30 mouse cellular contexts compared by ENCODE assay signal in the genomic region with DNA sequence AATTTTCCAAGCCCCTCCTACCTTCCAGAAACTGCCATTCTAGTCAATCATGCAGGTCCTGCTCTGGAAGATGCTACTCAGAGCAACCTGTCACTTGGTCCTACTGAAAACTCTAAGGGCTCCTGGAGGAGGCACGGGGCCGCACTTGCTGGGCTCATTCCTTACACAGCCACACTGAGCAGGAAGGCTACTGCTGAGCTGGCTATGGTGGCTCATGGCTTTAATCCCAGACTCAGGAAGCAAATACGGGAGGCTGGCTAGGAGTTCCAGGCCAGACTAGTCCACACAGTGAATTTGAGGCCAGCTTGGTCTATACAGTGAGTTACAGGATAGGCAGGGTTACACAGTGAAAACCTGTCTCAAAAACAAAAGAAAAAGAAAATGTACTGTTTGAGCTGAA. TPM values are rescaled to one million over a fixed set of nuclear protein-coding genes. Genes with fewer than 3 reads are reported as not detected.
DNase-seq lines count a peak whose midpoint lies in the region; ATAC-seq and TF ChIP-seq lines count a peak whose summit lies in the region.
"Had no signal": no experiment of that assay in that cellular context is flagged by ENCODE, and none has a peak within 500 bp of the region (broad histone marks: within the 10 kb centered on the region; RNA-seq: fewer than 3 reads in every experiment).

No protein-coding gene starts in this region.

- H3K4me2 ChIP-seq in midbrain, postnatal 0 days (ENCODE audit: low read depth, low read length, poor library complexity, severe bottlenecking): no peak overlapping the region
- H3K4me2 ChIP-seq: heart, embryonic 13.5 days; intestine, embryonic 15.5 days; limb, embryonic 13.5 days; liver, embryonic 12.5 days; midbrain, embryonic 11.5 days; neural tube, embryonic 13.5 days had no signal

- no peaks in the 10 kb centered on the region for H3K36me3 ChIP-seq in midbrain, postnatal 0 days (ENCODE audit: insufficient read depth, low read length)
- H3K36me3 ChIP-seq: liver, embryonic 12.5 days; neural tube, embryonic 13.5 days had no signal

- H3K27me3 ChIP-seq in midbrain, postnatal 0 days (ENCODE audit: insufficient read depth, low read length): no peaks in the 10 kb centered on the region
- H3K27me3 ChIP-seq: heart, embryonic 13.5 days; intestine, embryonic 15.5 days; limb, embryonic 13.5 days; liver, embryonic 12.5 days; neural tube, embryonic 13.5 days had no signal

- WGBS in midbrain, postnatal 0 days: 60% methylated on average over 3 of the region's 3 CpGs

- no peak for TF ChIP-seq CTCF in midbrain, postnatal 0 days (IDR thresholded peaks at IDR 0.05)

- intact Hi-C loops in heart, postnatal 36 days (cut with DNase I): no loop called here

- H3K4me3 ChIP-seq in midbrain, postnatal 0 days (ENCODE audit: low read depth, low read length): no peak overlapping the region
- H3K4me3 ChIP-seq: erythroblast, embryonic 14.5 days; heart, embryonic 13.5 days; hindbrain, embryonic 10.5 days; intestine, embryonic 15.5 days; limb, embryonic 13.5 days; liver, embryonic 12.5 days; neural tube, embryonic 13.5 days had no signal

- peak; percentile 78 for DNase-seq in heart, adult 11 months
- no peak for DNase-seq in heart, postnatal 36 days
- DNase-seq in cerebellum, adult 11-12 months: peak; percentile 44
- DNase-seq in cerebellum, adult 8-10 months: peak; percentile 34
- peak; percentile 36 to 47 for DNase-seq in cerebellum, postnatal 36 days
- no peak for DNase-seq in midbrain, postnatal 0 days (ENCODE audit: low spot score)
- DNase-seq in kidney, adult 9 months: no peak
- DNase-seq: adrenal gland, adult 2 months; adrenal gland, postnatal 36 days; B cell, adult 2 months; embryo, embryonic 11 days; heart, postnatal 10 days; kidney, adult 8-10 months; kidney, postnatal 10 days; liver, postnatal 0 days; lung, postnatal 36 days; right cerebral cortex, postnatal 4 days; thymus, adult 18-20 months; thymus, postnatal 25 days had no signal

- peaks cover 8% of the 10 kb centered on the region; the same call in 1 of the 2 replicates for H3K4me1 ChIP-seq in midbrain, postnatal 0 days (ENCODE audit: insufficient read depth, low read length)

- no peak for ATAC-seq in midbrain, postnatal 0 days (ENCODE audit: low FRiP score)
- ATAC-seq: activated CD4-positive, CD25-positive, alpha-beta regulatory T cell, adult 4 months; hindbrain, postnatal 0 days; intestine, embryonic 15.5 days; liver, embryonic 12.5 days; liver, postnatal 0 days had no signal

- H3K9ac ChIP-seq in midbrain, postnatal 0 days (replicated peaks; ENCODE audit: low read length, poor library complexity, severe bottlenecking): no peak overlapping the region
- H3K9ac ChIP-seq: heart, embryonic 13.5 days; intestine, embryonic 15.5 days; limb, embryonic 13.5 days; liver, embryonic 12.5 days; liver, postnatal 0 days; neural tube, embryonic 13.5 days had no signal

- H3K9me3 ChIP-seq in midbrain, postnatal 0 days (ENCODE audit: low read length): no peaks in the 10 kb centered on the region
- H3K9me3 ChIP-seq: heart, embryonic 13.5 days; hindbrain, embryonic 10.5 days; intestine, embryonic 15.5 days; limb, embryonic 13.5 days; liver, embryonic 12.5 days; neural tube, embryonic 13.5 days had no signal

- H3K27ac ChIP-seq in midbrain, postnatal 0 days (ENCODE audit: low read depth, low read length): no peak overlapping the region
- H3K27ac ChIP-seq: heart, embryonic 13.5 days; hindbrain, embryonic 10.5 days; hindbrain, postnatal 0 days; intestine, embryonic 15.5 days; limb, embryonic 13.5 days; liver, embryonic 12.5 days; neural tube, embryonic 13.5 days; stomach, postnatal 0 days had no signal

RNA-seq across cellular contexts. Expression of a gene that starts 15.4 kb away (rescaled TPM):
- 10 to 100 TPM; 71.9 to 73.1 TPM for total RNA-seq in heart, postnatal 36 days (2021)
- 78.8 and 85.8 TPM in 2 replicates for total RNA-seq in midbrain, postnatal 0 days (2014; rRNA removed)
- polyA plus RNA-seq in midbrain, postnatal 0 days (2015; fragmentation: Nextera tagmentation; extraction: Ambion mirVana): 16.6 and 20.1 TPM in 2 replicates

Comparison
In these comparisons a context has a peak if more than half of its experiments do, and no peak if none do; other contexts are left out.
1. DNase-seq: peak in heart, adult 11 months (single experiment), cerebellum, adult 11-12 months (single experiment), cerebellum, adult 8-10 months (single experiment) and cerebellum, postnatal 36 days (2 of 2); none in heart, postnatal 36 days (0 of 2), midbrain, postnatal 0 days (single experiment) and kidney, adult 9 months (single experiment).